Mouse (Mus musculus) adrenal gland, adult 2 months (tissue): Measurements from ENCODE around the gene Camta2. TPM values are rescaled to one million over a fixed set of nuclear protein-coding genes. Genes with fewer than 3 reads are reported as not detected.

Source experiments
- microRNA-seq, 2 experiments: library from miRNA; unstranded; fragments of <30 nt; microRNA quantifications; one replicate each; pipeline ENCODE4 v1.2.0; 2021
- polyA plus RNA-seq: library from polyadenylated mRNA; depleted of rRNA; stranded (reverse); fragments of >200 nt; gene quantifications from 2 replicates; pipeline ENCODE4 v1.2.3, GENCODE M21; 2012; rRNA removed
- total RNA-seq, 2 experiments: library from RNA; stranded (reverse); gene quantifications; 2 replicates each; pipeline ENCODE4 v1.2.3; 2021

Camta2 gene
- total and polyA plus RNA-seq, 3 experiments = 36.8 to 58.4 (median 51.7) TPM

Small RNAs within 50 kb of the gene (microRNA-seq; reads per million reads assigned to microRNA genes)
- gene Mir6925 = 0 reads per million in 2 experiments

Other genes starting within 250 kb of the Camta2 start
- 10 to 100 TPM; 20.4 to 21.6 TPM for gene Med11, start 236.2 kb downstream of the Camta2 start, total RNA-seq
- 8.9 TPM in 2 replicates for gene Med11, start 236.2 kb downstream of the Camta2 start, polyA plus RNA-seq
- 1 to 10 TPM; 1.2 to 1.5 TPM for gene Zmynd15, start 228.7 kb downstream of the Camta2 start, total RNA-seq
- gene Zmynd15, start 228.7 kb downstream of the Camta2 start, polyA plus RNA-seq = 4.6 and 5.3 TPM in 2 replicates
- gene Cxcl16, start 228.1 kb downstream of the Camta2 start, total RNA-seq = 10 to 100 TPM in 1 of 2 experiments, 1 to 10 TPM in 1; 9.4 to 14.0 TPM
- gene Cxcl16, start 228.1 kb downstream of the Camta2 start, polyA plus RNA-seq = 16.2 and 18.7 TPM in 2 replicates
- 1 to 10 TPM in 1 of 2 experiments, under 1 TPM in 1; 0.52 to 1.5 TPM for gene Tm4sf5, start 182.9 kb downstream of the Camta2 start, total RNA-seq
- gene Tm4sf5, start 182.9 kb downstream of the Camta2 start, polyA plus RNA-seq = 0.51 TPM in 1 of 2 replicates, not detected in the other
- gene Vmo1, start 173.5 kb downstream of the Camta2 start, total RNA-seq = under 1 TPM in 1 of 2 experiments, not detected in 1; 0.45 TPM
- not detected in 2 replicates for gene Vmo1, start 173.5 kb downstream of the Camta2 start, polyA plus RNA-seq
- gene Gltpd2, start 168.9 kb downstream of the Camta2 start, total RNA-seq = under 1 TPM in 1 of 2 experiments, not detected in 1; 0.23 TPM
- 0.22 and 0.31 TPM in 2 replicates for gene Gltpd2, start 168.9 kb downstream of the Camta2 start, polyA plus RNA-seq
- gene Psmb6, start 162.7 kb downstream of the Camta2 start, total RNA-seq = 100 to 1,000 TPM; 269 to 295 TPM
- gene Psmb6, start 162.7 kb downstream of the Camta2 start, polyA plus RNA-seq = 227 and 268 TPM in 2 replicates
- gene Gm40193, start 155.2 kb downstream of the Camta2 start, total RNA-seq = not detected
- gene Gm40193, start 155.2 kb downstream of the Camta2 start, polyA plus RNA-seq = not detected in 2 replicates
- gene Pld2, start 148.0 kb downstream of the Camta2 start, total RNA-seq = 10 to 100 TPM in 1 of 2 experiments, 1 to 10 TPM in 1; 8.0 to 10.9 TPM
- gene Pld2, start 148.0 kb downstream of the Camta2 start, polyA plus RNA-seq = 12.8 and 18.4 TPM in 2 replicates
- gene Mink1, start 125.2 kb downstream of the Camta2 start, total RNA-seq = 10 to 100 TPM; 44.8 to 46.0 TPM
- 59.1 and 62.8 TPM in 2 replicates for gene Mink1, start 125.2 kb downstream of the Camta2 start, polyA plus RNA-seq
- not detected for gene 4930544D05Rik, start 72.3 kb downstream of the Camta2 start, total RNA-seq
- not detected in 2 replicates for gene 4930544D05Rik, start 72.3 kb downstream of the Camta2 start, polyA plus RNA-seq
- not detected for gene Chrne, start 68.9 kb downstream of the Camta2 start, total RNA-seq
- gene Chrne, start 68.9 kb downstream of the Camta2 start, polyA plus RNA-seq = 0.30 TPM in 1 of 2 replicates, not detected in the other
- under 1 TPM in 1 of 2 experiments, not detected in 1; 0.12 TPM for gene Gp1ba, start 49.0 kb downstream of the Camta2 start, total RNA-seq
- gene Gp1ba, start 49.0 kb downstream of the Camta2 start, polyA plus RNA-seq = 0.03 TPM in 1 of 2 replicates, not detected in the other
- gene Rnf167, start 40.9 kb downstream of the Camta2 start, total RNA-seq = 100 to 1,000 TPM in 1 of 2 experiments, 10 to 100 TPM in 1; 76.9 to 106 TPM
- 91.4 and 101 TPM in 2 replicates for gene Rnf167, start 40.9 kb downstream of the Camta2 start, polyA plus RNA-seq
- gene Slc25a11, start 40.6 kb downstream of the Camta2 start, total RNA-seq = 100 to 1,000 TPM; 124 to 140 TPM
- gene Slc25a11, start 40.6 kb downstream of the Camta2 start, polyA plus RNA-seq = 118 and 139 TPM in 2 replicates
- gene Pfn1, start 33.5 kb downstream of the Camta2 start, total RNA-seq = 100 to 1,000 TPM; 833 to 893 TPM
- gene Pfn1, start 33.5 kb downstream of the Camta2 start, polyA plus RNA-seq = 2,948 and 4,143 TPM in 2 replicates
- 10 to 100 TPM; 18.3 to 67.6 TPM for gene Eno3, start 30.9 kb downstream of the Camta2 start, total RNA-seq
- 8.0 and 16.9 TPM in 2 replicates for gene Eno3, start 30.9 kb downstream of the Camta2 start, polyA plus RNA-seq
- gene Spag7, start 18.7 kb downstream of the Camta2 start, total RNA-seq = 10 to 100 TPM; 83.5 to 85.9 TPM
- 12.3 and 16.0 TPM in 2 replicates for gene Spag7, start 18.7 kb downstream of the Camta2 start, polyA plus RNA-seq
- gene Inca1, start 12.1 kb upstream of the Camta2 start, total RNA-seq = 10 to 100 TPM in 1 of 2 experiments, 1 to 10 TPM in 1; 8.2 to 15.7 TPM
- gene Inca1, start 12.1 kb upstream of the Camta2 start, polyA plus RNA-seq = 12.9 and 15.8 TPM in 2 replicates
- 100 to 1,000 TPM; 184 to 214 TPM for gene Kif1c, start 12.4 kb upstream of the Camta2 start, total RNA-seq
- 71.5 and 79.5 TPM in 2 replicates for gene Kif1c, start 12.4 kb upstream of the Camta2 start, polyA plus RNA-seq
- 10 to 100 TPM in 1 of 2 experiments, 1 to 10 TPM in 1; 8.0 to 12.6 TPM for gene Zfp3, start 76.1 kb upstream of the Camta2 start, total RNA-seq
- gene Zfp3, start 76.1 kb upstream of the Camta2 start, polyA plus RNA-seq = 1.5 and 2.0 TPM in 2 replicates
- 1 to 10 TPM in 1 of 2 experiments, under 1 TPM in 1; 0.81 to 3.5 TPM for gene Scimp, start 124.5 kb upstream of the Camta2 start, total RNA-seq
- gene Scimp, start 124.5 kb upstream of the Camta2 start, polyA plus RNA-seq = 1.2 and 1.3 TPM in 2 replicates
- gene Rabep1, start 156.7 kb upstream of the Camta2 start, total RNA-seq = 100 to 1,000 TPM; 141 to 170 TPM
- gene Rabep1, start 156.7 kb upstream of the Camta2 start, polyA plus RNA-seq = 21.3 and 25.9 TPM in 2 replicates